Mouse (Mus musculus): ENCODE measurements around the gene Cep135.

DNA sequence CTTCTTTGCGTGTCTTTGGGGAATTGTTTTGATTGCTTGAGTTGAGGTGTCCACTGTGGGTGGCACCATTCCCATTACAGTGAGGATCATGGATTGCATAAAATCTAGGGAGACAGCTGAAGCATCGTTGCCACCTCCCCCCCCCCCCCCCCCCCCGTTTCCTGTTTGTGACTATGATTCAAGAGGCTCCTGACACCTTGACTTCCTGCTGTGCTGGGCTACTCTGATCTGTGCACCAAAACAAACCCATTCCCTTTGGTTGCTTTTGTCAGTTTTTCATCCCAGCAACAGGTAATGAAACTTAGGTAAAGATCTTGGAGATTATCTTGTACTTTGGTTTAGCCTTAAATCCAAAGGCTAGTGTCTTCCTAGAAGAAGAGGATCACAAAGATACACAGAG, 92.5 kb downstream of the Cep135 start:
- TF ChIP-seq CTCF (IDR thresholded peaks at IDR 0.05): no peak
- TF ChIP-seq EP300 (IDR thresholded peaks at IDR 0.05): no peak

Measured in lung, postnatal 0 days (tissue).